Mouse (Mus musculus): ENCODE data around the gene Ch25h. TPM values are rescaled to one million over a fixed set of nuclear protein-coding genes. Genes with fewer than 3 reads are reported as not detected.

Gene Ch25h
- polyA plus RNA-seq, 2 experiments from 2014 or later, result not detected

GRCm38 (mm10) chr19:34468216-34468615 lies 6.7 kb downstream of the Ch25h start:
- no peak for ATAC-seq

- ATAC-seq, result no peak
These were observed 10.5 kb downstream of the Ch25h start for GRCm38 (mm10) chr19:34464453-34464852.

- ATAC-seq, result no peak
These were observed 13.4 kb downstream of the Ch25h start for GRCm38 (mm10) chr19:34461451-34462019.

- ATAC-seq, result no peak
These were observed 24.1 kb downstream of the Ch25h start for GRCm38 (mm10) chr19:34450784-34451370.

- no peak for ATAC-seq
These were observed 26.1 kb downstream of the Ch25h start for GRCm38 (mm10) chr19:34448851-34449250.

- no peak for ATAC-seq
These were observed 29.5 kb downstream of the Ch25h start for GRCm38 (mm10) chr19:34445410-34446012.

- no peak for ATAC-seq
These were observed 30.2 kb downstream of the Ch25h start for GRCm38 (mm10) chr19:34444785-34445184.

GRCm38 (mm10) chr19:34441979-34442378 lies 33.0 kb downstream of the Ch25h start:
- no peak for ATAC-seq

GRCm38 (mm10) chr19:34435197-34435611 lies 39.8 kb downstream of the Ch25h start:
- no peak for ATAC-seq

- no peak for ATAC-seq
These were observed 43.6 kb downstream of the Ch25h start for GRCm38 (mm10) chr19:34431314-34431713.

- no peak for ATAC-seq
These were observed 51.1 kb downstream of the Ch25h start for GRCm38 (mm10) chr19:34423783-34424335.

Other genes with a start within 250 kb of the Ch25h start
- under 1 TPM in 1 of 2 experiments, not detected in 1; 0.32 TPM for gene Acta2, start 219.6 kb downstream of the Ch25h start, polyA plus RNA-seq (2017; shearing (Covaris generic))
- 100 to 1,000 TPM; 110 to 143 TPM for gene Fas, start 184.5 kb downstream of the Ch25h start, polyA plus RNA-seq (2017; shearing (Covaris generic))
- 100 to 1,000 TPM in 1 of 2 experiments, 10 to 100 TPM in 1; 98.8 to 105 TPM for gene Lipa, start 52.3 kb upstream of the Ch25h start, polyA plus RNA-seq (2017; shearing (Covaris generic))
- gene Ifit2, start 75.5 kb upstream of the Ch25h start, polyA plus RNA-seq (2017; shearing (Covaris generic)), result 10 to 100 TPM; 25.6 to 26.6 TPM
- 10 to 100 TPM; 42.8 to 58.3 TPM for gene Ifit3, start 108.4 kb upstream of the Ch25h start, polyA plus RNA-seq (2017; shearing (Covaris generic))
- gene Ifit1bl1, start 126.8 kb upstream of the Ch25h start, polyA plus RNA-seq (2017; shearing (Covaris generic)), result 10 to 100 TPM; 76.0 to 92.6 TPM
- gene Ifit3b, start 132.8 kb upstream of the Ch25h start, polyA plus RNA-seq (2017; shearing (Covaris generic)), result 10 to 100 TPM in 1 of 2 experiments, 1 to 10 TPM in 1; 6.8 to 10.8 TPM
- gene Ifit1bl2, start 165.6 kb upstream of the Ch25h start, polyA plus RNA-seq (2017; shearing (Covaris generic)), result under 1 TPM; 0.57 to 0.73 TPM
- 10 to 100 TPM; 46.7 to 71.6 TPM for gene Ifit1, start 165.7 kb upstream of the Ch25h start, polyA plus RNA-seq (2017; shearing (Covaris generic))

Measured in activated CD4-positive, CD25-positive, alpha-beta regulatory T cell, adult 4 months (primary cell).